Mouse (Mus musculus): Measurements from ENCODE around the gene Gm44790.

- no peak for TF ChIP-seq GATA1 (IDR thresholded peaks at IDR 0.05; ENCODE audit: borderline replicate concordance, low read length)
- TF ChIP-seq FLI1 (IDR thresholded peaks at IDR 0.05; ENCODE audit: low read length): no peak
Observed at GRCm38 (mm10) chr6:86406306-86406705, 20.2 kb upstream of the Gm44790 start.

Measured in megakaryocyte, embryonic 14.5 days (primary cell).